ENCODE assay signal across 8 mouse cellular contexts in the genomic region with DNA sequence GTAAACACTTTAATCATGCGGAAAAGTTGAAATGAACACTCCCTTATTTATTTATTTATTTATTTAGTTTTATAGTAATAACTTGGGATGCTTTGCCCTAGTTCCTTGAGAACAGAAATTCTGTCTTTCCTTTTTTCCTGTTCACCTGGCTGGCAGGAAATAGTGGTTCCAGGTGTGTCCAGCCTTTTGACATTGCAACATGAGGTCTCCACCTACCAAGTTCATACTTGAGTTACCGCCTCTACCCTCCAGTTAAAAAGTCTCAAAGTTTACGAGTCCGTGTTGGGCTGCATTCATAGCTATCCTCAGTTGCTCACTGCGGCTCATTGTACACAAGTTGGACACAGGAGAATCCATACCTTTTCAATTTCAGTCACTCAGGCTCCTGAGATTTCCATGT. TPM values are rescaled to one million over a fixed set of nuclear protein-coding genes. Genes with fewer than 3 reads are reported as not detected.
DNase-seq lines count a peak whose midpoint lies in the region; ATAC-seq and TF ChIP-seq lines count a peak whose summit lies in the region.

No protein-coding gene starts in this region.

- ATAC-seq in hindbrain, embryonic 14.5 days (ENCODE audit: low FRiP score), result no peak

- peaks cover 16% of the 10 kb centered on the region for H3K79me2 ChIP-seq in MEL (ENCODE audit: control insufficient read depth, insufficient read depth, low read length, poor library complexity)

- TF ChIP-seq POLR2A in MEL (IDR thresholded peaks at IDR 0.05; ENCODE audit: control insufficient read depth in 1 of 2, insufficient read depth in 1 of 2, low read depth in 1 of 2, low read length in 2 of 2, poor library complexity in 1 of 2), result no peak

- TF ChIP-seq EP300 in MEL (IDR thresholded peaks at IDR 0.05; ENCODE audit: low read depth in 1 of 2, low read length in 2 of 2), result no peak

- intact Hi-C loops in gastrocnemius, adult 2 months (cut with DNase I), result no loop called here
- intact Hi-C loops in gastrocnemius, postnatal 14 days (cut with DNase I; ENCODE audit: low total_unique reads), result no loop called here

- TF ChIP-seq RAD21 in MEL (IDR thresholded peaks at IDR 0.05; ENCODE audit: low read depth, low read length), result no peak

- peak overlapping the region; percentile 72 for H3K4me3 ChIP-seq in gastrocnemius, adult 2 months
- peak overlapping the region; percentile 79 to 91 for H3K4me3 ChIP-seq in MEL (ENCODE audit: control insufficient read depth in 1 of 2, insufficient read depth in 1 of 2, low read depth in 2 of 2, low read length in 2 of 2)
- H3K4me3 ChIP-seq in hindbrain, embryonic 14.5 days (replicated peaks; ENCODE audit: low read length), result peak overlapping the region; percentile 97

- H3K4me1 ChIP-seq in MEL (ENCODE audit: control insufficient read depth in 1 of 2, insufficient read depth in 2 of 2, low read length in 2 of 2), result peaks cover 5 to 8% of the 10 kb centered on the region in 2 experiments; a peak in 3 of 4 replicates
- peaks cover 6% of the 10 kb centered on the region; the same call in 1 of the 2 replicates for H3K4me1 ChIP-seq in hindbrain, embryonic 14.5 days (replicated peaks; ENCODE audit: control insufficient read depth, insufficient read depth, low read length)

- WGBS in hindbrain, embryonic 14.5 days, result 35% methylated on average over 5 of the region's 5 CpGs

- peak overlapping the region; percentile 98 for H3K27ac ChIP-seq in gastrocnemius, adult 2 months
- H3K27ac ChIP-seq in MEL (ENCODE audit: control insufficient read depth, low read depth, low read length), result no peak overlapping the region
- peak overlapping the region; percentile 90; the same call in 1 of the 2 replicates for H3K27ac ChIP-seq in hindbrain, embryonic 14.5 days

- H3K27me3 ChIP-seq in MEL (ENCODE audit: control insufficient read depth in 1 of 2, insufficient read depth in 2 of 2, low read length in 2 of 2), result no peaks in the 10 kb centered on the region
- H3K27me3 ChIP-seq in hindbrain, embryonic 14.5 days (ENCODE audit: control insufficient read depth, insufficient read depth, low read length), result no peaks in the 10 kb centered on the region

- no peak for TF ChIP-seq CTCF in gastrocnemius, adult 2 months (IDR thresholded peaks at IDR 0.05)
- TF ChIP-seq CTCF in MEL (IDR thresholded peaks at IDR 0.05 in 2 of 3, conservative IDR thresholded peaks at IDR 0.05 in 1 of 3; ENCODE audit: control insufficient read depth in 1 of 3, insufficient read depth in 1 of 3, low read depth in 2 of 3, low read length in 3 of 3, poor library complexity in 1 of 3, severe bottlenecking in 1 of 3), result no peak

- H3K36me3 ChIP-seq in MEL (ENCODE audit: control insufficient read depth in 1 of 2, insufficient read depth in 2 of 2, low read length in 2 of 2), result peaks cover 9 to 14% of the 10 kb centered on the region in 2 experiments
- H3K36me3 ChIP-seq in hindbrain, embryonic 14.5 days (replicated peaks; ENCODE audit: control insufficient read depth, insufficient read depth), result 0 out of 2 replicates have a peak, but pooled peaks cover under 1% of the 10 kb centered on the region

- peak overlapping the region; percentile 77 for H3K4me2 ChIP-seq in hindbrain, embryonic 14.5 days (replicated peaks)

- no peaks in the 10 kb centered on the region for H3K9me3 ChIP-seq in MEL (replicated peaks; ENCODE audit: insufficient read depth, low read length)
- H3K9me3 ChIP-seq in hindbrain, embryonic 14.5 days (ENCODE audit: control insufficient read depth, low read length), result no peaks in the 10 kb centered on the region

- peak overlapping the region; percentile 90 for H3K9ac ChIP-seq in MEL (ENCODE audit: control insufficient read depth, low read depth, low read length, poor library complexity, severe bottlenecking)
- H3K9ac ChIP-seq in hindbrain, embryonic 14.5 days, result peak overlapping the region; percentile 85

- DNase-seq in gastrocnemius, adult 2 months, result no peak
- no peak for DNase-seq in gastrocnemius, postnatal 14 days
- DNase-seq in MEL (ENCODE audit: low read depth, low spot score), result no peak
- no peak for DNase-seq in hindbrain, embryonic 14.5 days (ENCODE audit: low spot score)
- peak; percentile 42 for DNase-seq in lung, postnatal 36 days
- no peak for DNase-seq in right cerebral cortex, postnatal 25 days
- DNase-seq in spleen, postnatal 36 days (ENCODE audit: low spot score in 2 of 2), result no peak
- DNase-seq in ovary, postnatal 14 days (ENCODE audit: low spot score), result no peak

TF ChIP-seq in MEL, 35 proteins besides CTCF, POLR2A, EP300 and RAD21:
- no peak for TF ChIP-seq ZMIZ1 (IDR thresholded peaks at IDR 0.05; ENCODE audit: low read depth, low read length)
- peak; percentile 54 for TF ChIP-seq MXI1 (IDR thresholded peaks at IDR 0.05; ENCODE audit: low read depth, low read length)

RNA-seq across cellular contexts. Expression of a gene that starts 0.8 kb away (rescaled TPM):
- total RNA-seq in gastrocnemius, adult 2 months (2021), result 1 to 10 TPM; 8.9 to 9.8 TPM
- total RNA-seq in gastrocnemius, postnatal 14 days (2021), result 1 to 10 TPM; 8.6 to 8.7 TPM
- total RNA-seq in MEL (2012; rRNA removed), result 12.7 and 14.7 TPM in 2 replicates
- polyA plus RNA-seq in MEL (2012; ENCODE audit: insufficient read depth in 1 of 2, insufficient read length in 2 of 2, low read depth in 1 of 2, low replicate concordance in 2 of 2, missing spikeins in 1 of 2), result 10 to 100 TPM in 1 of 2 experiments, not detected in 1; 22.9 TPM
- polyA plus RNA-seq in hindbrain, embryonic 14.5 days (2014; fragmentation: Nextera tagmentation; extraction: Ambion mirVana), result 19.1 and 19.4 TPM in 2 replicates
